Mouse (Mus musculus): ENCODE measurements at regions not wholly inside any gene's neighbourhood (a gene's known extent, or its start where the extent isn't known, plus 50 kb on each side); places are given as distances from the start of the nearest gene placed in this dataset.

GRCm38 (mm10) chr3:103408724-103409123, 129.6 kb downstream of the Trim33 start:
- no peak for DNase-seq (ENCODE audit: low read depth)

DNA sequence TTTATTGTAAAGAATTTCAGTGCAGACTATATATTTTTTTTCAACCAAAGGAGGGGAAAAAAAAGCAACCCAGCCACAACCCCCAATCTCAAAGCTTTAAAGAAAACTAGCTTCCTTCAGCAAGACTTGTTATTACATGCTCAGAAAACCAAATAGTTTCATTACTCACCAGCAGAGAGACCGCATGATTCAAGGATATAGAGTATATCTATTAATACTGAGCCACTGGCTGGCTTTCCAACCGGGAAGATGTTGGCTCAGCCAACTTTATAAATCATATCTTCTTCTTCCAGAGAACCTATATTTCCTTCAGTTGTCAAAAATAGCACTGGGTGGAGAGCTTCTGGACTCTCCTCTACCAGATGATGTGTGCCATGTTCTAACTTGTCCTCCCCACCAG, 133.2 kb downstream of the Trim33 start:
- no peak for DNase-seq (ENCODE audit: low read depth)

GRCm38 (mm10) chr3:103415051-103415695, 136.1 kb downstream of the Trim33 start:
- DNase-seq (ENCODE audit: low read depth), result no peak

DNA sequence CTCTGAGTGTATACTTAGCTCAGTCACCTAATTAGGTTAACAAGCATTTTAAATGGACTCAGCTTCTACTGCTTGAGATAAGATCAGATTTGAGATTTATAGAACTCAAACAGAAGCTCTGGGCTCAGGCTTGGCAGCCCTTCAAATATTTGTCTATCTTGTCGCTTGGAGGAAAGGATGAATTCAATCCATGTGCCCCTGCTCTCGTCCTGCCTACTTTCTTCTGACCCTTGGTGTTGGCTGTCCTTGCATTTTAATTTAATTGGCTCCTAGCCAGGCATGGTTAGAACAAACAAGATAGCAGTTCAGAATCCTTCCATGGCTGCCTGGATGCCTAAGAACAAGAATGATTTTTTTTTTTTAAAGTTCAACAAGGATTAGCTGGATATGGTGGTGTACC, 137.2 kb downstream of the Trim33 start:
- DNase-seq (ENCODE audit: low read depth), result no peak

- no peak for DNase-seq (ENCODE audit: low read depth)
Observed at GRCm38 (mm10) chr3:103417781-103418180, 138.7 kb downstream of the Trim33 start.

DNA sequence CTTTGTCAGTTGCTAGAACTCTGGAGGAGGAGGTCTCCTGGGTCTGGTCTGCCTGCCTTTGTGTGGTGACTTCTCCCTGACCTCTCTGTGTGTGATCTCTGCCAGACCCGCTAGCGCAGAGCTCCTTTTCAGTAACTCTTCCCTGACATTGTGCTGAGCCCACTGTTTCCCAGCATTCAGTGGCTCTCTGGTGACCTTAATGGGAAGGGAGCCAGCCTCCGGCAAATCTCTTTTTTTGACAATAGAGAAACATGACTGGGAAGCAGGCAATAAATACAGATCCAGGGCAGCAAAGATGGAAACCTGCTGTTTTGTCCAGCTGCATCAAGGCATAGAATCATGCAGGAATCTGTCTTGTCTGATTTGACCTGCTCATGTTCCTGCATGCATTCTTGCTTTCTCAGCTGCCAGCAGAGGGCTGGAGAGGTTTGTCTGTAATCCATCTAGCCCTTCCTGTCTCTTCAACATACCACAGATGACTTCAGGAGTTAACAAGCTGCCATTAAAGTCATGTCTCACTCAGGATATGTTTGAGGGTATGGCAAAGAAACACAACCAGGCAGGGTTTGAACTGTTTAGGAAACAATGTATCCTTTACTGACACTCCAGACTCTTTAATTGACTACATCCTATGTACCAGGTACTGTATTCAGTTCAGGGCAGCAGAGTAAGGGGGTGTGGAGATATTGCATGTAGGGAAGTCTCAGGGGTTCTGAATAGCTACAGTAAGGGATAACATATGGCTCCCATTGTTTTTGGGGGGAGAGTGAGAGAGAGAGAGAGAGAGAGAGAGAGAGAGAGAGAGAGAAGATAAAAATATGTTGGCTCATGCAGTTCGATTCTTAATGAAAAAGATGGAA, 140.9 kb downstream of the Trim33 start:
- no peak for DNase-seq (ENCODE audit: low read depth)

DNA sequence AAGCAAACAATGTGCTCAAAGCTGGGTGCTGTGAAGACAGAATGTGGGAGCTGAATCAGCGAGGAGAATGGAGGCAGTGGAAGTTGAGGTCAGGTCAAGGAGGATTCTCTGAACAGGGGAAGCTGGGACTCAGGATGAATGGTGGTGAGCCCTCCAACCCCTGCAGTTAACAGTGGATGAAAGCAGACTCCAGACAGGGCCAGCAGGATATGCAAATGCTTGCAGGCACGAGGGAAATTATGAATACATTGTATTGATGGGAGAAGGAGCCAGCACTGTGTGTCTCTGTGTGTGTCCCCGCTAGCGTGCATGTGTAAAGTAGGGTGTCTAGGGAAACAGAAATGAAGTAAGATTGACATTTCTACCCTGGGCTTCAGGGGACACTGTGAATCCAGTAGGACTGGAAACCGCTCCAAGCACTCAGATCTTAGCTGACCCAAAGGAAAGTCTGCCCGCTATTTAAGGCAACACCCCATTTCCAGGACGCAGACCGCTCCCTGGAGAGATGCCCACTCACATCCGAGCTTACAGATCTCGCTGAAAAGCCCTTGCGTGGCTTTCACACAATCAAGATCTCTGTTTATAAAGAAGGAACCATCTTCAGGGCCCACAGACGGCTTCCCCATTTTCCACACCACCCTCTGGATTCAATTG, 141.7 kb downstream of the Trim33 start:
- no peak for DNase-seq (ENCODE audit: low read depth)

DNA sequence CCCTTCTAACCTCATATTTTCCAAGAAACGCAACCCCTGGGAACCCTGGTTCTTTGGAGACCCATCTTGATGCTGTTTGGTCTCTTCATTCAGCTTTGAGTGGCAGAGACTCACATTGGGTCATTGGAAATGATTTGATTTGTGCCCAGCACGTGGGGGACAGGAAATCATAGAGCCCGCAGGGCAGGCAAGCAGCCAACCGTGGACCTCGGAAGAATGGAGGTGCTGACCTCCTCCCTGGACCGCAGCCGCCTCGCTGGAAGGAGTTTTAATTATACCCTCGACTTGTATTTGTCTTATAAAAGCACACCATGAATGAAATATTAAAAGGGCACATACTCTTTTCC, 142.2 kb downstream of the Trim33 start:
- no peak for DNase-seq (ENCODE audit: low read depth)

GRCm38 (mm10) chr3:103422806-103423205, 143.7 kb downstream of the Trim33 start:
- no peak for DNase-seq (ENCODE audit: low read depth)

DNA sequence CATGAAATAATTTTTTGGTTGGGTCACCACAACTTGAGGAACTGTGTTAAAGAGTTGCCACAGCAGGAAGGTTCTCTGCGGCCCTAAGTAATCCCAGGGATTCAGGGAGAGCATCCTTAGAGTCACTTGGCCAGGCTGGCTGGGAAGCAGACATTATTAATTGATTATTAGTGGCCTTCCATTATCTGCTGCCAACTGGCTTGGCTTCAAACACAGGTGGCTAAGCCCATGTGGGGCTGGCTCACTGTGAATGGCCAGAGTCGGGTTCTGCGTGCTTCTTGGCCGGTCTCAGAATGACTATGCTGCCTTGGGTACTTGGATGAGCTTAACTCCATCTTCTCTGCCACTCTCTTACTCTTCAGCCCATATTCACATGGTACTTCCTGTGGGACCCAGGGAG, 144.2 kb downstream of the Trim33 start:
- DNase-seq (ENCODE audit: low read depth), result no peak

DNA sequence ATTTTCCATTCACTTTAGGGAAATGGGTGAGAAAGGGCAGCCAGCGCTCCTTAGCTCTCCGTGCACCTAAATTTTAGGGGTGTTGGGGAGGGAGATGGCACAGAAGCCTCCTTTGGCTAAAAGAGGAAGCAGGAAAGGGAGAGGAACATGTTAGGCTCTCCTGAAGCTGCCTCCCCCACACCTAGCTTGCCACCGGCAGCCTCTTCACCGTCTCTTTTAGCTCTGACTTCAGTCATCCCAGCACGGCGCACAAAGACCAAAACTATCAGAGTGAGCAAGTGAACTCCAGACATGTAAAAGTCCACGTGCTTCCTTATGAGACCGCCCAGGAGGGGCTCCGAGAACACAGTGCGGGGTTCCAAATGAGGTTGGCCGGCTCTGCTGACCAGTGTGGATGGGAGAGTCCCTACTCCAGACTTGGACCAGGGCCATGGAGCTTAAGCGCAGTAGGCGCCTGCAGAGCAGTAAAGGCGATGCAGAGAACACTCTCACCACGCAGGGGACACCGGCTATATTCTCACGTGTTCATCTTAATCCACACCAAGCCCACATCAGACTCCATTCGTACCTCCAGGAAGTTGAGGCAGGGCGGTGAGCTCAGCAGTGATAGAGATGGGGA, 146.8 kb downstream of the Trim33 start:
- DNase-seq (ENCODE audit: low read depth), result no peak

DNA sequence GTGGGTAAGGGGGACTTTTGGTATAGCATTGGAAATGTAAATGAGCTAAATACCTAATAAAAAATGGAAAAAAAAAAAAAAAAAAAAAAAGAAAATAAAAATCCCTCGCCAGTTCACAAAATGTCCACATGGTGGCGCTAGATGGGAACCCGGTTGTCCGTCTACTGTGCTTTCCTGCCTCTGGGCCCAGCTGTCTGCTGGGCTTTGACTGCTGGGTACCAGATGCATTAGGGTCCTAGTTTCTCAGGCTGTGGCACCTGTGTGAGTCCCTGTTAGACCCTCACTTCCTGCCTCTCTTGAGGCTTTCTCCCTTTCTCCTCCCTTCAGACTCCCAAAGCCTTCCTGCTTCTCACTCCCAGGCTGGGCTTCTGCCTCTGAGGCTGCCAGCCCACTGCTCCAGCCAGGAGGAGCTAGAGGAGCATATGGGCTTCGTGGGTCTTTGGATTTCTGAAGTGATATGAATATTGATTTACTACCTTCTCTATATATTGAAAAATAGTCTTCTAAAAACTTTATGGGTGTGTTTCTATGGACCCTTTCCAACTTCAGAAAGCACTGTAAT, 145.7 kb upstream of the Syt6 start:
- peak; percentile 7 for DNase-seq (ENCODE audit: low read depth)

DNA sequence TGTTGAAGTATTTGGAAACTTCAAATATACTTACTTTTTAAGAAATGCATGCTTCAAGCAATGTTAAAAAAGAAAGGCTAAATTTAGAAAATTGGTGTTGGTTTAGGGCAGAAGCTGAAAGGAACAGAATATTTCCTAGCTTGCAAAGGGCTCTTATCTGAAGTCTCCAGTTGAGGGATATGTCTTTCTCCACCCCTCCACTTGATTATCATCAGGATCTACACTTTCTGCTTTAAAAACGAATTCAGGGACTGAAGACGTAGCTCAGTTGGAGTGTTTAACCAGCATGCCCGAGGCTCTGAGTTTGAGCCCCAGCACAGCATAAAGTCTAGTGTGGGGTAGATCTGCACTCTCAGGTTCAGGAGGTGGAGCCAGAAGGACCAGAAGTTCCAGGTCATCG, 144.9 kb upstream of the Syt6 start:
- DNase-seq (ENCODE audit: low read depth), result no peak

DNA sequence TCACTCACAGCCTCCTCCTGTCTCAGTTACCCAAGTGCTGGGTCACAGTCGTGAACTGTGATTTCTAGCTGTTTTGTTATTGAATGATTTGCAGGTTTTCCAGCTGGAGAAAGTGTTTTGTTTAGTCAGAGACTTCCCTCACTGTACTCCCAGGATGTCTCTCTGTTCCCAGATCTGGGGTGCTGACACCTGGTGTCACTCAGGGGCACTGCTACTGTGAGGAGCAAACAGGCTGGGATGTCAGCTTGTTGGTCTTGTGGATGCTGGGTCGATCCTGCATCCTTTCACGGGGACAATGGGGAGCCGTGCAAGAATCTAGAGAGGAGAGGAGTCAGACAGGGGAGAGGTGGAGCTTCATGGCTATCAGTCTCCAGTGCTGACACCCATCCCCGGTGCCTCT, 142.8 kb upstream of the Syt6 start:
- no peak for DNase-seq (ENCODE audit: low read depth)

GRCm38 (mm10) chr3:103436902-103437603, 138.0 kb upstream of the Syt6 start:
- DNase-seq (ENCODE audit: low read depth), result no peak

DNA sequence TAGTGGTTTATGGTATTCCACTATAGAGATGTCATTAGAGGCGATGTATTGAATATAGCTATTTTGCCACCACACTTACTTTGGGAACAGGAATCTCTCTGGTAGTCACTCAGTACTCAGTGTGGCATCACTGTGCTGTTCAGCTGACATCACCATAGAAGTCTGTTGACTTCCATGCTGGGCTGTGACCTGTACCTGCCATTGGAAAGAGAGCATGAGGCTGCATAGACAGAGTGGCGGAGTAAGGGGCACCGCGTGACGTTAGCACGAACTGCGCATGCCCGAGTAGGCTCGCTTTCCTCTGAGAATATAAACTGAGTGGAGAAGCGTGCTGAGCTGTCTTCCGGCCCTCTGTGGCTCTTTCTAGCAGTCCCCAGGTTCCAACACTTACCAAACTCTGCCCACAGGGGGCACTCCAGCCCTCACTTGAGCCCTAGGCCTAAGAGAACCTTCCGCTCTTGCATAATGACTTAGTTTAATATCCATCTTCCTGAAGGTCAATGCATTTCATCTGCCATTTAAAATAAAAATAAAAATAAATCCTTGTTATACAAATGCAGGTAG, 136.2 kb upstream of the Syt6 start:
- DNase-seq (ENCODE audit: low read depth), result peak; percentile 33

DNA sequence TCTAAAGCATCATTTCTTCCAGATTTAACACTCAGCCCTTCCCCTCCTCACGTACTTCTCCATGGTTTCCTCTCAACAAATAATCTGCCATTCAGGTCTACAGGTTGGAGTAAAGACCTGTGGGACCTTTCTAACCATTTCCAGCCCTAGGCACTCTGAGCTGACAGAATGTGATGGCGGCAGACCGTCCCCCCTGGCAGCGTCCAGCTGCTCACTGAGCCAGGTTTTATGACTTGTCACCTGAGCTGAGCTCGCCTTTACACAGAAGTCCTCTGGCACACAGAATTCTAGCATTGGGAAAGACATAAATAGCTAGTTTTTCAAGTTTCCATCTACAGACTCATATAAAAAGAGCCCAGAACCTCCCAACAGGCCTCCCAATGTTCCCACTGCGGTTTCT, 131.8 kb upstream of the Syt6 start:
- no peak for DNase-seq (ENCODE audit: low read depth)

GRCm38 (mm10) chr3:103445852-103446251, 129.2 kb upstream of the Syt6 start:
- no peak for DNase-seq (ENCODE audit: low read depth)

DNA sequence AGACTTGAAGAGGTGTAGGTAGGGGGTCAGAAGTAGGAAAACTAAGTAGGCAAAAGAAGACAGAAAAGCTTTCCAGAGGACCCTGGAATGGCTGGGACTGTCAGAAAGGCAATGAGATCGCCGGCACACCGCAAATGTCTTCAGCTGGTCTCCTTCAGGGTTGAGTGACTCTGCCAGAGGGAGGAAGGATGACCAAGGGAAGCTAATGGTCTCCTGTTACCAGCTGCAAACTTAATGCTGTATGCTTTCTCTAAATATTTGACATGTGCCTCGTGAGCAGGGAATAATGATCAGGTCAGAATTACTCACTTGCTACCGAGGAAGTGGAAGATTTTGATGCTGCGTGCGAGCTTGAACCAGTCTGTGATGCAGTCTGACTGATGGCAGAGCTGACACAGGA, 125.2 kb upstream of the Syt6 start:
- DNase-seq (ENCODE audit: low read depth), result no peak

DNA sequence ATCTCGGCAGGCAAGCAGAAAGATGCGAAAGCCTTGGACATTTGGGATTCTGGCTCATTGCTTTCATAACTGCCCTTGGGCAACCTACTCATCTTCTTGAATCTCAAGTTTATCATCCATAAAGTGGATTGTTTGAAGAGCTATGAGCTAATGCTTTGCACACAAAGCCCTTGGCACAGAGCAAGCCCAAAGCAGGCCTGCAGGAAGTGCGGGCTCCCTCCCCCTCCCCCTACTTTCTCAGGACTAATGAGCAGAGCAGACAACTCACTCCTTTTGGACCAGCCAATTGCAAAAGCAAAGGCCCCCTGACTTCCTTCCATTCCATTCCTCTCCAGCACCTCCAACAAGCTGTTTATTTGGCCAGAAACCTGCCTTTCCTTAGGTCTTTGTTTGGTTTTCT, 123.1 kb upstream of the Syt6 start:
- no peak for DNase-seq (ENCODE audit: low read depth)

- no peak for DNase-seq (ENCODE audit: low read depth)
Observed at GRCm38 (mm10) chr3:103463760-103464159, 111.3 kb upstream of the Syt6 start.

DNA sequence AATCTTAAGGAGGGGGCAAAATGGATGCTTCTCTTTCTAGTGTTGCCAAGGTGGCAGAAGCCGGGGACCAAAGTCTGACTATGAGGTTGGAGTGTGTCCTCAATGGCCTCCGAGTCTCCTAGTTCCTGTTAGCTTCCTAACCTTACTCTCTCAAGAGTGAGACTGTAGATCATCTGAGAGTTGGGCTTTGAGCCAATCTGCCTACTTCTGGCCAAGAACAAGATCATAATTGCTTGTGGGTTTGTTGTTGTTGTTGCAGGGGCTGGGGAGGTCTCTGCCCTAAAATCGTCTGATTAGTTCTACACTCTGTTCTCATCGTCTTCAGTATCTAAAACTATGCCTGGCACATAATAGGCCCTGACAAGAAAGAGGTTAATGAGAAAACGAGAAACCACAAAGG, 110.8 kb upstream of the Syt6 start:
- DNase-seq (ENCODE audit: low read depth), result no peak

All from c-Kit-positive CD71-negative TER-119-negative erythroid progenitor cells, embryonic 14.5 days (primary cell).